Mouse (Mus musculus): Measurements from ENCODE around the gene Pde10a. TPM values are rescaled to one million over a fixed set of nuclear protein-coding genes. Genes with fewer than 3 reads are reported as not detected.

The Pde10a gene
- total and polyA plus RNA-seq, 3 experiments, result 0.04 to 0.41 (median 0.21) TPM

GRCm38 (mm10) chr17:8606695-8607094 is 81.5 kb downstream of the Pde10a start:
- peaks cover under 1 to 3% of the 10 kb centered on the region in 2 experiments; a peak in 3 of 4 replicates for H3K4me1 ChIP-seq (ENCODE audit: control insufficient read depth in 1 of 2, insufficient read depth in 2 of 2)
- no peaks in the 10 kb centered on the region for H3K79me2 ChIP-seq (replicated peaks; ENCODE audit: control insufficient read depth, extremely low read depth, insufficient read depth, poor library complexity, severe bottlenecking)
- dilution Hi-C loops (cut with MboI; ENCODE audit: extremely low pct_ligation_motif_present, extremely low pct_unique_long_range_greater_than_20kb, low sequenced_read_pairs), result no loop called here
- no peak overlapping the region for H3K4me2 ChIP-seq (ENCODE audit: insufficient read depth, low read depth, poor library complexity, severe bottlenecking)
- no peak for DNase-seq (ENCODE audit: extremely low read depth)
- peaks cover 2% of the 10 kb centered on the region for H3K9me3 ChIP-seq (replicated peaks; ENCODE audit: low read length)
- peaks cover 48% of the 10 kb centered on the region for H3K27me3 ChIP-seq (replicated peaks)
- no peak overlapping the region for H3K4me3 ChIP-seq (replicated peaks in 1 of 3; ENCODE audit: low read depth in 2 of 3, low read length in 2 of 3, poor library complexity in 1 of 3)
- in situ Hi-C loops (cut with MboI; ENCODE audit: low pct_ligation_motif_present, low pct_unique_long_range_greater_than_20kb, low sequenced_read_pairs), result no loop called here
- H3K36me3 ChIP-seq (replicated peaks in 1 of 2; ENCODE audit: control insufficient read depth in 1 of 2, insufficient read depth in 1 of 2, low read length in 1 of 2), result no peaks in the 10 kb centered on the region
- TF ChIP-seq JUN (IDR thresholded peaks at IDR 0.05; ENCODE audit: insufficient read depth, low read depth, low read length), result no peak
- TF ChIP-seq MAX (IDR thresholded peaks at IDR 0.05; ENCODE audit: low read length), result no peak
- no peak for TF ChIP-seq UBTF (IDR thresholded peaks at IDR 0.05; ENCODE audit: low read depth, low read length)
- TF ChIP-seq MAFK (IDR thresholded peaks at IDR 0.05; ENCODE audit: insufficient replicate concordance, low read length), result no peak
- TF ChIP-seq IRF4 (IDR thresholded peaks at IDR 0.05; ENCODE audit: low read depth, low read length), result no peak
- H3K27ac ChIP-seq (ENCODE audit: insufficient read depth, low read depth), result no peak overlapping the region
- no peak overlapping the region for H3K9ac ChIP-seq (ENCODE audit: insufficient read depth, low read depth)

- dilution Hi-C loops (cut with MboI; ENCODE audit: extremely low pct_ligation_motif_present, extremely low pct_unique_long_range_greater_than_20kb, low sequenced_read_pairs), result no loop called here
- in situ Hi-C loops (cut with MboI; ENCODE audit: low pct_ligation_motif_present, low pct_unique_long_range_greater_than_20kb, low sequenced_read_pairs), result loop anchor here (5.0 kb wide), 1 partner anchor 320 kb away; no protein-coding TSS in a partner anchor
Measured at GRCm38 (mm10) chr17:8611916-8612315, 86.7 kb downstream of the Pde10a start.

GRCm38 (mm10) chr17:8613882-8614551 is 88.8 kb downstream of the Pde10a start:
- DNase-seq (ENCODE audit: extremely low read depth), result peak; percentile 79
- H3K4me2 ChIP-seq (ENCODE audit: insufficient read depth, low read depth, poor library complexity, severe bottlenecking), result no peak overlapping the region
- TF ChIP-seq MYC (IDR thresholded peaks at IDR 0.05; ENCODE audit: low read depth, low read length), result no peak
- TF ChIP-seq RAD21 (IDR thresholded peaks at IDR 0.05; ENCODE audit: low read depth, low read length), result peak; percentile 82
- peak; percentile 61 for TF ChIP-seq ZC3H11A (IDR thresholded peaks at IDR 0.05; ENCODE audit: low read depth, low read length)
- TF ChIP-seq SMC3 (IDR thresholded peaks at IDR 0.05; ENCODE audit: low read depth, low read length), result peak; percentile 86
- TF ChIP-seq JUN (IDR thresholded peaks at IDR 0.05; ENCODE audit: insufficient read depth, low read depth, low read length), result no peak
- peak; percentile 71; the same call in 1 of the 2 replicates for TF ChIP-seq ZNF384 (IDR thresholded peaks at IDR 0.05; ENCODE audit: low read depth, low read length)
- peak; percentile 78 to 87 for TF ChIP-seq CTCF (conservative IDR thresholded peaks at IDR 0.05 in 1 of 2, IDR thresholded peaks at IDR 0.05 in 1 of 2; ENCODE audit: low read depth in 2 of 2, low read length in 2 of 2)
- no peak for TF ChIP-seq SIN3A (IDR thresholded peaks at IDR 0.05; ENCODE audit: low read length)
- H3K4me1 ChIP-seq (ENCODE audit: control insufficient read depth in 1 of 2, insufficient read depth in 2 of 2), result peaks cover 3 to 15% of the 10 kb centered on the region in 2 experiments; a peak in 3 of 4 replicates
- H3K27ac ChIP-seq (ENCODE audit: insufficient read depth, low read depth), result no peak overlapping the region
- no peak overlapping the region for H3K9ac ChIP-seq (ENCODE audit: insufficient read depth, low read depth)
- H3K79me2 ChIP-seq (replicated peaks; ENCODE audit: control insufficient read depth, extremely low read depth, insufficient read depth, poor library complexity, severe bottlenecking), result no peaks in the 10 kb centered on the region
- H3K27me3 ChIP-seq (replicated peaks), result peaks cover 9% of the 10 kb centered on the region
- in situ Hi-C loops (cut with MboI; ENCODE audit: low pct_ligation_motif_present, low pct_unique_long_range_greater_than_20kb, low sequenced_read_pairs) (loop anchor here (5.0 kb wide), 1 partner anchor 318 kb away; no protein-coding TSS in a partner anchor), dilution Hi-C loops (cut with MboI; ENCODE audit: extremely low pct_ligation_motif_present, extremely low pct_unique_long_range_greater_than_20kb, low sequenced_read_pairs) (no loop called here)
- no peaks in the 10 kb centered on the region for H3K36me3 ChIP-seq (replicated peaks in 1 of 2; ENCODE audit: control insufficient read depth in 1 of 2, insufficient read depth in 1 of 2, low read length in 1 of 2)
- no peaks in the 10 kb centered on the region for H3K9me3 ChIP-seq (replicated peaks; ENCODE audit: low read length)
- H3K4me3 ChIP-seq (replicated peaks in 1 of 3; ENCODE audit: low read depth in 2 of 3, low read length in 2 of 3, poor library complexity in 1 of 3), result no peak overlapping the region

More at GRCm38 (mm10) chr17:8611916-8612315, 86.7 kb downstream of the Pde10a start:
- H3K36me3 ChIP-seq (replicated peaks in 1 of 2; ENCODE audit: control insufficient read depth in 1 of 2, insufficient read depth in 1 of 2, low read length in 1 of 2), result no peaks in the 10 kb centered on the region
- H3K27ac ChIP-seq (ENCODE audit: insufficient read depth, low read depth), result no peak overlapping the region
- DNase-seq (ENCODE audit: extremely low read depth), result no peak
- H3K4me2 ChIP-seq (ENCODE audit: insufficient read depth, low read depth, poor library complexity, severe bottlenecking), result no peak overlapping the region
- TF ChIP-seq ELF1 (IDR thresholded peaks at IDR 0.05; ENCODE audit: low read depth, low read length), result no peak
- no peak for TF ChIP-seq JUND (conservative IDR thresholded peaks at IDR 0.05; ENCODE audit: low read depth, low read length)
- TF ChIP-seq NRF1 (IDR thresholded peaks at IDR 0.05; ENCODE audit: low read depth, low read length), result no peak
- TF ChIP-seq NELFE (IDR thresholded peaks at IDR 0.05; ENCODE audit: low read depth, low read length), result no peak
- TF ChIP-seq ZMIZ1 (IDR thresholded peaks at IDR 0.05; ENCODE audit: low read depth, low read length), result no peak
- peaks cover 2% of the 10 kb centered on the region for H3K9me3 ChIP-seq (replicated peaks; ENCODE audit: low read length)
- peaks cover 19% of the 10 kb centered on the region for H3K27me3 ChIP-seq (replicated peaks)
- H3K4me3 ChIP-seq (replicated peaks in 1 of 3; ENCODE audit: low read depth in 2 of 3, low read length in 2 of 3, poor library complexity in 1 of 3), result no peak overlapping the region
- no peaks in the 10 kb centered on the region for H3K79me2 ChIP-seq (replicated peaks; ENCODE audit: control insufficient read depth, extremely low read depth, insufficient read depth, poor library complexity, severe bottlenecking)
- no peak overlapping the region for H3K9ac ChIP-seq (ENCODE audit: insufficient read depth, low read depth)
- peaks cover 3 to 15% of the 10 kb centered on the region in 2 experiments; a peak in 3 of 4 replicates for H3K4me1 ChIP-seq (ENCODE audit: control insufficient read depth in 1 of 2, insufficient read depth in 2 of 2)

Data from CH12.LX (cell line).